Comparison of ENCODE assay signal across 8 mouse cellular contexts in genomic region chr17:66232891-66233421, GRCm38 (mm10).
DNase-seq lines count a peak whose midpoint lies in the region; ATAC-seq and TF ChIP-seq lines count a peak whose summit lies in the region.
"Had no signal": no experiment of that assay in that cellular context is flagged by ENCODE, and none has a peak within 500 bp of the region (broad histone marks: within the 10 kb centered on the region; RNA-seq: fewer than 3 reads in every experiment).

No protein-coding gene starts in this region.

- H3K9ac ChIP-seq in kidney, embryonic 15.5 days: no peak overlapping the region

- no peak for DNase-seq in kidney, postnatal 25 days
- peak; percentile 26 for DNase-seq in ZHBTc4 (ENCODE audit: low read depth, low spot score)
- DNase-seq in cerebellum, adult 2 months: peak; percentile 99
- DNase-seq in left cerebral cortex, adult 2 months (ENCODE audit: extremely low spot score in 1 of 2, low spot score in 2 of 2): peak in 1 of 2 experiments; percentile 51
- DNase-seq in adrenal gland, postnatal 4 days (ENCODE audit: low spot score in 2 of 2): no peak
- DNase-seq in gastrocnemius, adult 8-10 months (ENCODE audit: low spot score in 2 of 2): no peak

- TF ChIP-seq CTCF in cerebellum, adult 2 months (IDR thresholded peaks at IDR 0.05; ENCODE audit: borderline replicate concordance, insufficient read depth, low read depth, low read length): no peak
- no peak for TF ChIP-seq CTCF in left cerebral cortex, adult 2 months (IDR thresholded peaks at IDR 0.05)

- ATAC-seq in kidney, embryonic 15.5 days (replicated peaks; ENCODE audit: low FRiP score): no peak
- ATAC-seq: midbrain, embryonic 16.5 days had no signal

- 64% methylated on average over 18 of the region's 18 CpGs for WGBS in kidney, embryonic 15.5 days
- 10% methylated on average over 18 of the region's 18 CpGs for WGBS in cerebellum, adult 2 months

- H3K36me3 ChIP-seq in kidney, embryonic 15.5 days: no peaks in the 10 kb centered on the region

- peak overlapping the region; percentile 28; the same call in 1 of the 2 replicates for H3K4me2 ChIP-seq in kidney, embryonic 15.5 days

- no peaks in the 10 kb centered on the region; the same call in 1 of the 2 replicates for H3K27me3 ChIP-seq in kidney, embryonic 15.5 days
- H3K27me3 ChIP-seq in cerebellum, adult 2 months (ENCODE audit: control insufficient read depth, insufficient read depth, low read length): no peaks in the 10 kb centered on the region

- no peak; the same call in 1 of the 2 replicates for TF ChIP-seq POLR2A in cerebellum, adult 2 months (IDR thresholded peaks at IDR 0.05; ENCODE audit: borderline replicate concordance, insufficient read depth, low read length)

- H3K4me1 ChIP-seq in kidney, embryonic 15.5 days: peaks cover 10% of the 10 kb centered on the region; the same call in 1 of the 2 replicates
- peaks cover 27% of the 10 kb centered on the region for H3K4me1 ChIP-seq in cerebellum, adult 2 months (ENCODE audit: control insufficient read depth, insufficient read depth, low read length)

- H3K27ac ChIP-seq in kidney, embryonic 15.5 days: no peak overlapping the region
- peak overlapping the region; percentile 98 for H3K27ac ChIP-seq in cerebellum, adult 2 months (ENCODE audit: insufficient read depth, low read length)
- H3K27ac ChIP-seq in left cerebral cortex, adult 2 months: peak overlapping the region; percentile 84

- H3K9me3 ChIP-seq in kidney, embryonic 15.5 days (replicated peaks): no peaks in the 10 kb centered on the region

- intact Hi-C loops in left cerebral cortex, adult 2 months (cut with DNase I): no loop called here

- H3K4me3 ChIP-seq in kidney, embryonic 15.5 days (replicated peaks): no peak overlapping the region
- no peak overlapping the region for H3K4me3 ChIP-seq in cerebellum, adult 2 months (replicated peaks; ENCODE audit: insufficient read depth, low read depth, low read length)
- no peak overlapping the region; the same call in 1 of the 2 replicates for H3K4me3 ChIP-seq in left cerebral cortex, adult 2 months

Comparison
In these comparisons a context has a peak if more than half of its experiments do, and no peak if none do; other contexts are left out.
1. DNase-seq: peak in ZHBTc4 (single experiment) and cerebellum, adult 2 months (2 of 2); none in kidney, postnatal 25 days (0 of 2), adrenal gland, postnatal 4 days (0 of 2) and gastrocnemius, adult 8-10 months (0 of 2).